Mouse (Mus musculus): ENCODE results near the gene Efl1. TPM values are rescaled to one million over a fixed set of nuclear protein-coding genes. Genes with fewer than 3 reads are reported as not detected.
A peak's percentile ranks its signal among the peaks of the same experiment; 100 is the strongest.

Gene Efl1
- polyA plus RNA-seq, 1 experiment from 2014 or later, result 22.7 TPM

GRCm38 (mm10) chr7:82794542-82794941 lies 146.1 kb downstream of the Efl1 start:
- H3K9me3 ChIP-seq, result no peaks in the 10 kb centered on the region
- no peak overlapping the region for H3K9ac ChIP-seq
- ATAC-seq (ENCODE audit: insufficient number of reproducible peaks, low FRiP score, low TSS enrichment, low read depth), result no peak
- H3K4me1 ChIP-seq, result peaks cover 4% of the 10 kb centered on the region; the same call in 1 of the 2 replicates
- H3K4me3 ChIP-seq, result no peak overlapping the region
- no peak overlapping the region for H3K27ac ChIP-seq
- no peaks in the 10 kb centered on the region for H3K36me3 ChIP-seq
- H3K4me2 ChIP-seq, result no peak overlapping the region
- WGBS, result 27% methylated on average over 1 of the region's 1 CpGs
- H3K27me3 ChIP-seq, result no peaks in the 10 kb centered on the region

- no peaks in the 10 kb centered on the region for H3K4me1 ChIP-seq
- ATAC-seq (ENCODE audit: insufficient number of reproducible peaks, low FRiP score, low TSS enrichment, low read depth), result no peak
- H3K9ac ChIP-seq, result no peak overlapping the region
- H3K9me3 ChIP-seq, result no peaks in the 10 kb centered on the region
- H3K4me2 ChIP-seq, result no peak overlapping the region
- no peaks in the 10 kb centered on the region for H3K27me3 ChIP-seq
- H3K27ac ChIP-seq, result no peak overlapping the region
- no peak overlapping the region for H3K4me3 ChIP-seq
- no peaks in the 10 kb centered on the region for H3K36me3 ChIP-seq
- 50% methylated on average over 4 of the region's 4 CpGs for WGBS
Observed at GRCm38 (mm10) chr7:82802206-82802605, 153.8 kb downstream of the Efl1 start.

GRCm38 (mm10) chr7:82808257-82808656 lies 159.8 kb downstream of the Efl1 start:
- no peak overlapping the region for H3K4me3 ChIP-seq
- 71% methylated on average over 4 of the region's 4 CpGs for WGBS
- no peaks in the 10 kb centered on the region for H3K36me3 ChIP-seq
- H3K4me1 ChIP-seq, result peaks cover 16% of the 10 kb centered on the region
- no peaks in the 10 kb centered on the region for H3K27me3 ChIP-seq
- H3K4me2 ChIP-seq, result no peak overlapping the region
- no peak overlapping the region for H3K9ac ChIP-seq
- H3K9me3 ChIP-seq, result no peaks in the 10 kb centered on the region
- no peak overlapping the region for H3K27ac ChIP-seq
- ATAC-seq (ENCODE audit: insufficient number of reproducible peaks, low FRiP score, low TSS enrichment, low read depth), result peak; percentile 58; the same call in 1 of the 2 replicates

GRCm38 (mm10) chr7:82809126-82809525 lies 160.7 kb downstream of the Efl1 start:
- Histone ChIP-seq H3K36me3 (no peaks in the 10 kb centered on the region), H3K9ac (no peak overlapping the region), H3K4me3 (no peak overlapping the region), H3K4me2 (no peak overlapping the region), H3K27me3 (no peaks in the 10 kb centered on the region), H3K4me1 (peaks cover 16% of the 10 kb centered on the region), H3K9me3 (no peaks in the 10 kb centered on the region), H3K27ac (no peak overlapping the region)
- ATAC-seq (ENCODE audit: insufficient number of reproducible peaks, low FRiP score, low TSS enrichment, low read depth), result no peak
- WGBS, result 65% methylated on average over 5 of the region's 5 CpGs

GRCm38 (mm10) chr7:82810799-82811139 lies 162.4 kb downstream of the Efl1 start:
- peaks cover 16% of the 10 kb centered on the region for H3K4me1 ChIP-seq
- peak overlapping the region; percentile 5; the same call in 1 of the 2 replicates for H3K4me3 ChIP-seq
- 26% methylated on average over 5 of the region's 5 CpGs for WGBS
- no peak overlapping the region for H3K4me2 ChIP-seq
- H3K9ac ChIP-seq, result no peak overlapping the region
- ATAC-seq (ENCODE audit: insufficient number of reproducible peaks, low FRiP score, low TSS enrichment, low read depth), result no peak
- no peaks in the 10 kb centered on the region for H3K36me3 ChIP-seq
- H3K27ac ChIP-seq, result no peak overlapping the region
- no peaks in the 10 kb centered on the region for H3K27me3 ChIP-seq
- no peaks in the 10 kb centered on the region for H3K9me3 ChIP-seq

- Histone ChIP-seq H3K9me3 (no peaks in the 10 kb centered on the region), H3K9ac (no peak overlapping the region), H3K4me3 (peak overlapping the region; percentile 5; the same call in 1 of the 2 replicates), H3K27ac (no peak overlapping the region), H3K36me3 (no peaks in the 10 kb centered on the region), H3K4me1 (peaks cover 16% of the 10 kb centered on the region), H3K27me3 (no peaks in the 10 kb centered on the region), H3K4me2 (0 out of 2 replicates have a peak overlapping the region, but pooled peaks have one; percentile 22)
- 21% methylated on average over 19 of the region's 19 CpGs for WGBS
- no peak for ATAC-seq (ENCODE audit: insufficient number of reproducible peaks, low FRiP score, low TSS enrichment, low read depth)
Observed at GRCm38 (mm10) chr7:82811140-82811851, 162.9 kb downstream of the Efl1 start.

- Histone ChIP-seq H3K9ac (no peak overlapping the region), H3K9me3 (no peaks in the 10 kb centered on the region), H3K4me1 (peaks cover 16% of the 10 kb centered on the region), H3K36me3 (no peaks in the 10 kb centered on the region), H3K4me2 (no peak overlapping the region), H3K27me3 (no peaks in the 10 kb centered on the region), H3K27ac (no peak overlapping the region), H3K4me3 (no peak overlapping the region)
- 87% methylated on average over 19 of the region's 19 CpGs for WGBS
- ATAC-seq (ENCODE audit: insufficient number of reproducible peaks, low FRiP score, low TSS enrichment, low read depth), result no peak
Observed at GRCm38 (mm10) chr7:82812186-82813155, 164.1 kb downstream of the Efl1 start.

- H3K4me1 ChIP-seq, result no peaks in the 10 kb centered on the region
- H3K4me3 ChIP-seq, result no peak overlapping the region
- ATAC-seq (ENCODE audit: insufficient number of reproducible peaks, low FRiP score, low TSS enrichment, low read depth), result no peak
- H3K9me3 ChIP-seq, result no peaks in the 10 kb centered on the region
- H3K27me3 ChIP-seq, result no peaks in the 10 kb centered on the region
- H3K36me3 ChIP-seq, result no peaks in the 10 kb centered on the region
- H3K4me2 ChIP-seq, result no peak overlapping the region
- no peak overlapping the region for H3K9ac ChIP-seq
- no peak overlapping the region for H3K27ac ChIP-seq
- WGBS, result 86% methylated on average over 7 of the region's 7 CpGs
Observed at GRCm38 (mm10) chr7:82819541-82819940, 171.1 kb downstream of the Efl1 start.

GRCm38 (mm10) chr7:82820661-82821060 lies 172.2 kb downstream of the Efl1 start:
- ATAC-seq (ENCODE audit: insufficient number of reproducible peaks, low FRiP score, low TSS enrichment, low read depth), result no peak
- WGBS, result 71% methylated on average over 4 of the region's 4 CpGs

GRCm38 (mm10) chr7:82821501-82821900 lies 173.1 kb downstream of the Efl1 start:
- Histone ChIP-seq H3K9me3 (no peaks in the 10 kb centered on the region), H3K4me1 (no peaks in the 10 kb centered on the region), H3K27me3 (no peaks in the 10 kb centered on the region), H3K4me3 (no peak overlapping the region), H3K27ac (no peak overlapping the region), H3K4me2 (no peak overlapping the region), H3K9ac (no peak overlapping the region), H3K36me3 (no peaks in the 10 kb centered on the region)
- WGBS, result 67% methylated on average over 3 of the region's 3 CpGs
- ATAC-seq (ENCODE audit: insufficient number of reproducible peaks, low FRiP score, low TSS enrichment, low read depth), result no peak

More at GRCm38 (mm10) chr7:82820661-82821060, 172.2 kb downstream of the Efl1 start:
- no peak overlapping the region for H3K4me3 ChIP-seq
- H3K27me3 ChIP-seq, result no peaks in the 10 kb centered on the region
- H3K4me2 ChIP-seq, result no peak overlapping the region
- H3K9ac ChIP-seq, result no peak overlapping the region
- H3K27ac ChIP-seq, result no peak overlapping the region
- H3K36me3 ChIP-seq, result no peaks in the 10 kb centered on the region
- no peaks in the 10 kb centered on the region for H3K9me3 ChIP-seq
- H3K4me1 ChIP-seq, result no peaks in the 10 kb centered on the region

- 22% methylated on average over 1 of the region's 1 CpGs for WGBS
- 0 out of 2 replicates have a peak, but pooled peaks have one; percentile 24 for ATAC-seq (ENCODE audit: insufficient number of reproducible peaks, low FRiP score, low TSS enrichment, low read depth)
- H3K27me3 ChIP-seq, result no peaks in the 10 kb centered on the region
Observed at GRCm38 (mm10) chr7:82822528-82822927, 174.1 kb downstream of the Efl1 start.

More at GRCm38 (mm10) chr7:82822528-82822927, 174.1 kb downstream of the Efl1 start:
- no peaks in the 10 kb centered on the region for H3K36me3 ChIP-seq
- H3K4me2 ChIP-seq, result no peak overlapping the region
- no peak overlapping the region for H3K27ac ChIP-seq
- no peaks in the 10 kb centered on the region for H3K4me1 ChIP-seq
- no peak overlapping the region for H3K4me3 ChIP-seq
- no peak overlapping the region for H3K9ac ChIP-seq
- H3K9me3 ChIP-seq, result no peaks in the 10 kb centered on the region

Measured in limb, embryonic 15.5 days (tissue).